Mouse (Mus musculus): ENCODE data around the gene Bank1.

Gene Bank1

DNA sequence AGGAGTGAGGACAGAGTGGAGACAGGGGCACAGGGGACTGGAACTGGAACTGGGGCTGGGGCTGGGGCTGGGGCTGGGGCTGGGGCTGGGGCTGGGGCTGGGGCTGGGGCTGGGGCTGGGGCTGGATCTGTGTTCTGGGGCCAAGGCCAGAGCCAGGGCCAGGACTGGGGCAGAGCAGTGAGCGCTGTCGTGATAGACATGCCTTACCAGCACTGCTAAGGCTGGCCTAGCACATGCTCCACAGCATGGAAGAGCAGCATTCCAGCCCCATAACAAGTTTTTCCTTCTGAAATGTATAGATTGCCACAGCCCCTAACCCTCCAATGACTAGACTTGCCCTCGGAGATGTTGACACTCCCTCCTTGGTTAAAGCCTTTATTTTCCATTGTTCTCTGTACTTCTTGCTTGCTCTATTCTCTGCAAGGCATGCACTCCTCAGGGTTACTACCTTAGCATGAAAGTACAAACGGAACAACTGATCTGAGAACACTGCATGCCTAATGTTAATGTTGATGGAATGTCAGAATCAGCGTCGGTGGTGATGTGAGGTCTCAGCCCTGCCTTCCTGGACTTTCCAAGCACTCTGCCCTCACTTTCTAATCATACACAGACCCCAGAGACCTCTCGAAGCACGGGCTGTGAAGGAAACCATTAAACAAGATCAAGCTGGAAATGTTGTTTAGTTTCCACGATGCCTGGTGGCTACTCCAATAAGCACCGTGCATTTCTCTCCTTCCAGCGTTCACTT is 318.6 kb downstream of the Bank1 start:
- DNase-seq (ENCODE audit: low read depth), result no peak

All from 416B (cell line).